Mouse (Mus musculus) heart, embryonic 14.5 days (tissue): ENCODE measurements at regions not wholly inside any gene's neighbourhood (a gene's known extent, or its start where the extent isn't known, plus 50 kb on each side); places are given as distances from the start of the nearest gene placed in this dataset.

Experiments
- ATAC-seq: fragments of 200-750 bp; cut with Nextera tagmentation; 2 replicates; pipeline ENCODE4 v1.8.0; 2017; ENCODE audit warnings: low read depth, moderate TSS enrichment; ENCODE audit not compliant: insufficient number of reproducible peaks, insufficient read depth, low FRiP score
- H3K27ac ChIP-seq, 2 experiments: fragments of 200-500 bp in 1 of 2; fragments of 300-500 bp in 1 of 2; sonication (generic) in 1 of 2; replicated peaks in 1 of 2; 2 replicates each; pipeline ENCODE4 v1.5.1; 2012 to 2014; ENCODE audit warnings: low read depth in 2 of 2, low read length in 2 of 2, control low read depth in 1 of 2, mild to moderate bottlenecking in 1 of 2, mixed read lengths in 1 of 2; ENCODE audit not compliant: control insufficient read depth in 1 of 2, insufficient read depth in 1 of 2
- H3K27me3 ChIP-seq: fragments of 300-500 bp; sonication (generic); 2 replicates; pipeline ENCODE4 v1.6.1; 2014; ENCODE audit warnings: mild to moderate bottlenecking, low read length, control low read depth; ENCODE audit not compliant: control insufficient read depth, insufficient read depth
- H3K36me3 ChIP-seq: fragments of 300-500 bp; sonication (generic); 2 replicates; pipeline ENCODE4 v1.6.1; 2014; ENCODE audit warnings: mild to moderate bottlenecking, control low read depth, low read length, mixed read lengths; ENCODE audit not compliant: control insufficient read depth, insufficient read depth
- H3K4me1 ChIP-seq, 2 experiments: fragments of 200-500 bp in 1 of 2; fragments of 300-500 bp in 1 of 2; sonication (generic) in 1 of 2; 2 replicates each; pipeline ENCODE4 v1.6.1; 2012 to 2014; ENCODE audit warnings: low read length in 2 of 2, control low read depth in 1 of 2, mixed read lengths in 1 of 2; ENCODE audit not compliant: control insufficient read depth in 2 of 2, insufficient read depth in 2 of 2
- H3K4me2 ChIP-seq: fragments of 300-500 bp; sonication (generic); 2 replicates; pipeline ENCODE4 v1.6.1; 2014; ENCODE audit warnings: mild to moderate bottlenecking, low read length
- H3K4me3 ChIP-seq, 2 experiments: fragments of 200-500 bp in 1 of 2; fragments of 300-500 bp in 1 of 2; sonication (generic) in 1 of 2; 2 replicates each; pipeline ENCODE4 v1.5.1; 2012 to 2014; ENCODE audit warnings: low read length in 2 of 2, mild to moderate bottlenecking in 2 of 2, control low read depth in 1 of 2, low read depth in 1 of 2, moderate library complexity in 1 of 2; ENCODE audit not compliant: control insufficient read depth in 1 of 2, insufficient read depth in 1 of 2
- H3K9ac ChIP-seq: fragments of 300-500 bp; sonication (generic); 2 replicates; pipeline ENCODE4 v1.6.1; 2014; ENCODE audit warnings: mild to moderate bottlenecking, low read length
- H3K9me3 ChIP-seq: fragments of 300-500 bp; sonication (generic); 2 replicates; pipeline ENCODE4 v1.6.1; 2016; ENCODE audit warnings: low read length, control low read depth; ENCODE audit not compliant: control insufficient read depth
- WGBS: fragments of 180-500 bp; shearing (Covaris S2); extraction: QIAGEN DNeasy Blood & Tissue Kit; methylation state at CpG from one replicate; pipeline ENCODE4 v1.1.7; 2014; 5-methylcytosine and 5-hydroxymethylcytosine counted together

DNA sequence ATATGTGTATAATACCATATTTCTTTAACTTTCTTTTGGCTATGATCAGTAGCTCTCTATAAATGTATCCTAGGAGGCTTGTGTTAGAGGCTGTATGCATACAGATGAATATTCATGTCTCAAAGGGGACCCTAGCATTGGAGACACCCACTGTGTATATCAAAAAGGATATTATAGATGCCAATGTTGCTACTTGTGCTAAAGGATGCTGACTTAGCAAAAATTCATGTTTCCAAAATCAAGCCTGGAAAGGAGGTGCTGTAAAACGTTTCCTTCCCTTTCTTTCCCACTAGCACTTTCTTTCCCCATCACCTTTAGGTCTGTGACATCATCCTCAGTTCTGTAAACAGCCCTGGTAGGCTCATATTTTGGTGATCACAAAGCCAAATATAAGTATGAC lies 519.4 kb downstream of the Rnf144a start:
- H3K4me2 ChIP-seq = no peak overlapping the region
- no peak overlapping the region for H3K9ac ChIP-seq
- no peak for ATAC-seq
- H3K27ac ChIP-seq = no peak overlapping the region
- H3K27me3 ChIP-seq = no peaks in the 10 kb centered on the region
- no peak overlapping the region for H3K4me3 ChIP-seq
- no peaks in the 10 kb centered on the region for H3K4me1 ChIP-seq
- no peaks in the 10 kb centered on the region for H3K9me3 ChIP-seq
- WGBS = 30% methylated on average over 1 of the region's 1 CpGs
- H3K36me3 ChIP-seq = no peaks in the 10 kb centered on the region

DNA sequence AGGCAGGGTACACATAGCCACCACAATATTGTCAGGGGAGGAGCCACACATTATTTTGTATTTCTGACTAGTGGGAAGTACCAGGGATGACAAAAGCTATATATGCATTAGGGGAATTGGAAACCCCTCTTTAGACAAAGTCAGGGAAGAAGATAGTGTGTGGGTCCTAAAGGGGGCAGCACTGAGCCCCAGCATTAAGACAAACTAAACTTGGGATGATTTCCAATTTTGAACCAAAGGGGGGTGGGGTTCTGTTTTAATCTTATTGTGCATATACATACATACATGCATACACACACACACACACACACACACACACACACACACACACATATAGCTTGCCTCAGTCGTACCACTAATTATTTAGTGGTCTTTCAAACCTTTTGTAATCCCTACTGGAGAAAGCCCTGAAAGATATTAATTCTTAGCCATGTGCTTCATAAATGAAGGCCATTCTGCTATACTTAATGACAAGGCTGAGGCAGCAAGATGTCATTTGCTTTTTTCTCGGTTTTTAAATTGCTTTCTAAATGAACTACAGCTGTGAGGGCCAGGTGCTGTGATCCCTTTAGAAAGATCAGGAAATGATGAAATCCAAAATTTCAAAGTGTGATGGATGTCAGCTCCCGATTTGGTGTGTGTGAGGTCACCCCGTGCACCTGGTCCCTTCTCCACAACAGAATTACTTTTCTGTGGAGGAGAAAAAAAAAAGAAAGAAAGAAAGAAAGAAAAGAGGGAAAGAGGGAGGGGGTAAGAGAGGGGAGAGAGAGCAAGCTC lies 523.5 kb downstream of the Rnf144a start:
- ATAC-seq = no peak
- H3K27ac ChIP-seq = no peak overlapping the region
- H3K4me1 ChIP-seq = no peaks in the 10 kb centered on the region
- H3K4me3 ChIP-seq = no peak overlapping the region
- no peak overlapping the region for H3K4me2 ChIP-seq
- no peaks in the 10 kb centered on the region for H3K9me3 ChIP-seq
- no peaks in the 10 kb centered on the region for H3K27me3 ChIP-seq
- 79% methylated on average over 4 of the region's 4 CpGs for WGBS
- no peak overlapping the region for H3K9ac ChIP-seq
- no peaks in the 10 kb centered on the region for H3K36me3 ChIP-seq

DNA sequence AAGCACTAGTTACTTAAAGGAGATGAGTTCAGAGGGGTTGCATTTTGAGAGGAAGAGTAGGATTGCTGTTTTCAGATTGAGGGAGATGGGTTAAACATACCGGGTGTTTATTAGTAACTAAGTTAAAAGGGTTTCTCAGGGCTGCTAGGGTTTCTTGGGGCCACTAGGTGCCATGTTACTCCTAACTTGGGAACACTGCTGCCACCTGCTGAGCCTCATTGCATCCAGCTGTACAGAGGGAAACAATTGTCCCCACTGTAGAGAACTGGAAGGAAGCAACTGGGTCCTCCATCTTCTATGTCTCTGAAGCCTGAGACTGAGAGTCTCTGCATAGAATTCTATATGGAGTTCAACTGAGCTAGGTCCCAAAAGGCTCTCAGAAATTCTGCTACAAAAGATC lies 524.3 kb downstream of the Rnf144a start:
- no peak overlapping the region for H3K4me3 ChIP-seq
- H3K4me1 ChIP-seq = no peaks in the 10 kb centered on the region
- no peak overlapping the region for H3K4me2 ChIP-seq
- ATAC-seq = no peak
- H3K27me3 ChIP-seq = no peaks in the 10 kb centered on the region
- H3K9me3 ChIP-seq = no peaks in the 10 kb centered on the region
- no peak overlapping the region for H3K27ac ChIP-seq
- WGBS = 72% methylated on average over 1 of the region's 1 CpGs
- H3K36me3 ChIP-seq = no peaks in the 10 kb centered on the region
- no peak overlapping the region for H3K9ac ChIP-seq

DNA sequence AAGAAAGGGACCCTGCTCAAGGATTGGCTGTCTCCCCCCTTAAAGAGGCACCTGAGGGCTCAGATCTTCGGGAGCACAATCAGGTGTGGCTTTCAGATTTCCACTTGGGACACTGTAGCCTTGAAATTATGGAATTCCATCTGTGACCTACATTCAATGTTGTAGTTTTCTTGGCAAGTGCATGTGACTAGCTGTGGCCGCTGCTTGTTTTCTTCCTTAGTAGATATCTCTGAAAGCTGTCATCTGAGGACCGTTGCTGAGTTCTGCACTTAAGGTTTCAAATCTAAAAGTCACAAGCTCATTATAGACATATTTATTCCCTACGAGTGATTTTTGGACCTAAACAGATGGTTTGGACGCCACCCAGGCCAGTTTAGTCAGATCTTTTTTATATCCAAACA lies 531.3 kb downstream of the Rnf144a start:
- no peak overlapping the region for H3K9ac ChIP-seq
- no peak for ATAC-seq
- no peaks in the 10 kb centered on the region for H3K9me3 ChIP-seq
- H3K27ac ChIP-seq = no peak overlapping the region
- H3K4me2 ChIP-seq = no peak overlapping the region
- H3K36me3 ChIP-seq = no peaks in the 10 kb centered on the region
- WGBS = 60% methylated on average over 5 of the region's 5 CpGs
- no peaks in the 10 kb centered on the region for H3K4me1 ChIP-seq
- no peak overlapping the region for H3K4me3 ChIP-seq
- no peaks in the 10 kb centered on the region for H3K27me3 ChIP-seq

DNA sequence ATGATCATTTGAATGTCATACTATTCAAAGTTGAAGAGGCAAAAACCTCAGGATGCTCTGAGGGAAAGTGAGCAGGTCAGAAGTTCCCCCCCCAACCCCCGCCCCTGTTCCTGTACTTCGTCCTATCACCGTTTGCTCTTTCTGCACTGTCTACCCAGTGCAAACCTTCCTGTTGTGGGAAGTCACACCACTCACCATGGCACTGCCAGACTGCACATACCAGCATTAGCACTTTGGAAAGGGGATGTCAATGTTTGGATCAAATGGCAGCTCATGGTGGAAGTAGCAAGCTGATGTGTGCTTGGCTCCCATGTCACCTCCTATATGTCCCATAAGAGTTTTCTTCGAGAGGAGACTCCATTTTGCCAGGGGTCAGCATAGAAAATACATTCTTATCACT lies 543.2 kb downstream of the Rnf144a start:
- no peaks in the 10 kb centered on the region for H3K9me3 ChIP-seq
- no peak overlapping the region for H3K4me2 ChIP-seq
- ATAC-seq = no peak
- no peak overlapping the region for H3K27ac ChIP-seq
- no peaks in the 10 kb centered on the region for H3K27me3 ChIP-seq
- no peak overlapping the region for H3K9ac ChIP-seq
- H3K4me1 ChIP-seq = peaks cover 0 to 2% of the 10 kb centered on the region in 2 experiments; a peak in 1 of 4 replicates
- H3K36me3 ChIP-seq = no peaks in the 10 kb centered on the region
- WGBS = 71% methylated on average over 4 of the region's 4 CpGs
- H3K4me3 ChIP-seq = no peak overlapping the region

DNA sequence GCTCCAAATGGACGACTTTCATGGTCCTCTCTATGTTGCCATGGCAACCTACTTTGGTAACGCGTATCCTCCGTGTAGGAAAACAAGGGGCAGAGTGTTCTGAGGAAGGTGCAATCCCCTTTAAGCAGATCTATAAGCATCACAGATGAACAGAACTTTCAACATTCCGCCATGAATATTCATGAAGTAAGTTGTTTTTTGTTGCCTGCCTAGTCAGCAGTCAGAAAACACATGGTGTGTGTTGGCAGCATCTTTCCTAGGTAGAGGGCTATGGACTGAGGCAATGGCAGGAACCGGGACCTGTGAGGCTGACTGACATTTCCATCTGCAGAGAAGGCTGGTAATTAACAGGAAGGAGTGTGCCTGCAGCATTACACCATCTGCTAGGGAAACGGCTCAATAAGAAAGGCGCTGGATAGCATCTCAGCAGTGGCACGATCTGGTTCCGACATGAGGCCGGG lies 544.0 kb downstream of the Rnf144a start:
- Histone ChIP-seq H3K4me2 (no peak overlapping the region), H3K27me3 (no peaks in the 10 kb centered on the region), H3K4me3 (no peak overlapping the region), H3K9me3 (no peaks in the 10 kb centered on the region), H3K9ac (no peak overlapping the region), H3K36me3 (no peaks in the 10 kb centered on the region), H3K27ac (no peak overlapping the region), H3K4me1 (no peaks in the 10 kb centered on the region)
- ATAC-seq = no peak
- 67% methylated on average over 11 of the region's 11 CpGs for whole genome bisulfite sequencing

DNA sequence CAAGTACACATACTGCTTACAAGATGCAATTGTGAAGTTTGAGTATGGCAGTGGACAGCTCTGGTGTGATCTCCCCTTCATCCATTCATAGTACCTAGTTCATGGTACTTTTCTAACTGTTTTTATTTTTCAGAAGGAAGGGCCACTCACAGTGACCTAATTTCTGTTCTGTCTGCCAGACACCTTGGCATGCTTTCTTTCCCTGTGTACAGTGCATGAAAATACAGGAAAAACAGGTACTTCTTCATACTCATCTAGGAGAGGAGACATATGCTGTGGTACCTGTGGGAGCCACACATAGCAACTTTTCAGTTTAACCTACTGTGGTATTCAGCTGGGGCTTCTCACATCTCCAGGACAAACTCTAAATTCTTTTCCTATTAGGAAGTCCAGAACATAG lies 545.2 kb downstream of the Rnf144a start:
- H3K27me3 ChIP-seq = no peaks in the 10 kb centered on the region
- ATAC-seq = no peak
- H3K9ac ChIP-seq = no peak overlapping the region
- H3K9me3 ChIP-seq = no peaks in the 10 kb centered on the region
- no peak overlapping the region for H3K4me3 ChIP-seq
- no peak overlapping the region for H3K4me2 ChIP-seq
- no peak overlapping the region for H3K27ac ChIP-seq
- H3K36me3 ChIP-seq = no peaks in the 10 kb centered on the region
- H3K4me1 ChIP-seq = no peaks in the 10 kb centered on the region

DNA sequence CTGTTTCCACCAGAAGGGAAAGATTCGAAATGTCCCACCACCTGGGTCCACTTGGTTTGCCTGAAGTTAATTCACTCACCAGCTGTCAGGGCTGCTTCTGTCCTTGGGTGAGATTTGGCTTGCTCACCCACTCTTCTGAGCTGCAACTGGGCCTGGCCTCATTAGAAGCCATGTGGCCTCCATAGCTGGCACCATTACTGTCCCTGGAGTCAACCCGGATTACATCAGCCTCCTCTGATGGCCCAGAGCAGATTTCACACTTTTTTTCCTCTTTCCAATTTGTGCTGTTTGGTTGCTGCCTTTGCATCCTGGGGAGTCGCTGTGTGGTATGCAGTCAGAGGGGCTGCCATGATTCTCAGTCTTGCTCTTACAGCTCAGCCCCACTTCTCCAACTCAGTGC lies 550.0 kb downstream of the Rnf144a start:
- no peaks in the 10 kb centered on the region for H3K27me3 ChIP-seq
- no peaks in the 10 kb centered on the region for H3K4me1 ChIP-seq
- WGBS = 84% methylated on average over 3 of the region's 3 CpGs
- no peak overlapping the region for H3K27ac ChIP-seq
- no peak overlapping the region for H3K4me2 ChIP-seq
- no peak overlapping the region for H3K9ac ChIP-seq
- no peaks in the 10 kb centered on the region for H3K36me3 ChIP-seq
- H3K4me3 ChIP-seq = no peak overlapping the region
- no peak for ATAC-seq
- no peaks in the 10 kb centered on the region for H3K9me3 ChIP-seq
